Mouse (Mus musculus) heart, postnatal 14 days (tissue): ENCODE results near the gene Fnbp1. TPM values are rescaled to one million over a fixed set of nuclear protein-coding genes. Genes with fewer than 3 reads are reported as not detected.
"Not testable (repeated sequence)": the region's sequence is repeated elsewhere in the genome, so short reads cannot be mapped to it uniquely, and the experiment has no call there.

Source experiments
- DNase-seq, 2 experiments: peaks; one replicate each; pipeline ENCODE4 v3.0.0; 2021 to 2022
- intact Hi-C: fragments of 180-260 bp; cut with DNase I; formaldehyde crosslinking; loops from one replicate; pipeline ENCODE4 v1.15.1; 2025
- long read RNA-seq, 2 experiments: library from polyadenylated mRNA; stranded (forward); transcript quantifications; one replicate each; pipeline ENCODE4 v2.0.0; 2021
- total RNA-seq, 2 experiments: library from RNA; stranded (reverse); gene quantifications; 2 replicates each; pipeline ENCODE4 v1.2.3; 2021

Fnbp1 gene
- 10 to 100 TPM; 49.5 to 51.9 TPM for total RNA-seq
- long read RNA-seq, experiment 1, partial matches to known transcripts = 2 of 17 reads
- long read RNA-seq, experiment 1, other reads (novel, unspliced or antisense) = 14 of 17 reads
- long read RNA-seq, experiment 2, partial matches to known transcripts = 4 of 10 reads
- long read RNA-seq, experiment 2, other reads (novel, unspliced or antisense) = 5 of 10 reads

GRCm38 (mm10) chr2:31141867-31142454, at the start of gene Fnbp1:
Fnbp1 (minus strand) TSS chr2:31142008.
- intact Hi-C loops = loop anchor here (5.0 kb wide), 2 partner anchors 40 to 55 kb away; no protein-coding TSS in a partner anchor
- peak; percentile 91 for DNase-seq

DNA sequence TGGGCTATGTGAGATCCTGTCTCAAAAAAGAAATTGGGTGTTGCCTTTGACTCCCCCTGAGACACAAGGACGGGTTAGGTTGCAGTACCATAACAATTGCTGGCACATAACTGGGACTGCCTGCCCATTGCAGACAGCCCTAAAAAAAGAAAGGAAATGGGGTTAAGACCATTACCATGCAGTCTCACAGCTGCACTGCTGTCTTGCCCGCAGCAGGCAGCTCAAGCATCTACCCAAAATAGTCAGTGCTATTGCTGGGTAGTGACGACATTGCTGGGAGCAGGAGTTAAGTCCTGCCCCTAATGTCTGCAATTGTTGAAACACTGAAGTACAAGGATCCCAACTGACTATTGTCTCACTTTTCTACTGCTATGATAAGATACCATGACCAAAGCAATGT, 47.8 kb upstream of the Fnbp1 start:
- intact Hi-C loops = no loop called here
- no peak for DNase-seq

DNA sequence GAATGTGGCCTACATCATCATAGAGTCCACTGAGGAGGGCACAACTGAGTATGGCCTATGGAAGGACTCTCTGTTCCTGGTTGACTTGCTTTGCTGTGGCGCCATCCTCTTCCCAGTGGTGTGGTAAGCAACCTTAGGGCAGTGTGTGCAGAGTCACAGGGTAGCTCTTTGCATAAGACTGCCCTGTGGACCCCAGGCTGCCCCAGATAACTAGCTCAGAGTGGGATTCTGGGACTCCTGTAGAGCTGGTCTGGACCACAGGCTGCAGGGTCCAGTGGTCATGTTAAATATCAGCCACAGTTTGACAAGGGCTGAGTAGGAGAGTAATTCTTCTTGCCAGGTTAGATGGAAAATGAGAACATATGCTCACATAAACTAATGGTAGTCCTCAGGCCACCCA, 46.9 kb upstream of the Fnbp1 start:
- DNase-seq = no peak
- intact Hi-C loops = no loop called here

- DNase-seq = no peak
- intact Hi-C loops = loop anchor here (5.0 kb wide), 1 partner anchor 157 kb away; no protein-coding TSS in a partner anchor
These were observed 42.0 kb upstream of the Fnbp1 start for GRCm38 (mm10) chr2:31183830-31184229.

- intact Hi-C loops = loop anchor here (5.0 kb wide), 1 partner anchor 156 kb away; no protein-coding TSS in a partner anchor
- DNase-seq = no peak
These were observed 41.0 kb upstream of the Fnbp1 start for GRCm38 (mm10) chr2:31182786-31183330.

DNA sequence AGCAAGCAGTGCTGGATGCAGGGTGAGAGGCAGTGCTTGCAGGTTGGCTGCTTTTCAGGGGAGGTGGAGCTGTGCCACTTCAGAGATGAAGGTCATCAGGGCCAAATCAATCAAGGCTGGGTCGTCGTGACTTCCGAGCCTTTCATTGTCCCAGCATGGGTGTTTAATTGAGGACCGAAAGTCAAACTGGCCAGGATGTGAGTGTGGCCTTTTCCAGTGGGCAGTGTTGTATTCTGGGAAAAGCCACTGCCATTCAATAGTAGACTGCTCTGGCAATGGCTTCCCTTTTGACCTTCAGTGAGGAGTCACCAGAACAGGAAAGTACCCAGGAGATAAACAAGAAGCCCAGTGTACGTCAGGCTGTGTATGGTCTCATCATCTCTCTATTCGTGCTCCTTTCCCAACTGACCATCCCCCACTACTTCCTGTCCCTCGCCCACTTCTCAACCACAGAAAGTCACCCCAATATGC, 38.3 kb upstream of the Fnbp1 start:
- DNase-seq = no peak
- intact Hi-C loops = loop anchor here (5.0 kb wide), 1 partner anchor 153 kb away; no protein-coding TSS in a partner anchor

GRCm38 (mm10) chr2:31179471-31179870, 37.7 kb upstream of the Fnbp1 start:
- DNase-seq = no peak
- intact Hi-C loops = no loop called here

DNA sequence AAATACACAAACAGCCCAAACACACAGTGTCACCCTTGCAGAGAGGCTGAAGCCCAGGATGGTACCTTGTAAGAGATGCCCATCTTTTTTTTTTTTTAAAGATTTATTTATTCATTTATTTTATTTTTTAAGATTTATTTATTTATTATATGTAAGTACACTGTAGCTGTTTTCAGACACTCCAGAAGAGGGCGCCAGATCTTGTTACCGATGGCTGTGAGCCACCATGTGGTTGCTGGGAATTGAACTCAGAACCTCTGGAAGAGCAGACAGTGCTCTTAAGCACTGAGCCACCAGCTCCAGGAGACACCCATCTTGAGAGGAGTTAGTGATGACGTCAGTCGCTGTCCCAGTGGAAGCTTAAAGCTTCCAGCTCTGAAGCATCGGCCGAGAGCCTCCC, 36.8 kb upstream of the Fnbp1 start:
- intact Hi-C loops = not testable (repeated sequence)
- peak in 1 of 2 experiments; percentile 39 for DNase-seq

DNA sequence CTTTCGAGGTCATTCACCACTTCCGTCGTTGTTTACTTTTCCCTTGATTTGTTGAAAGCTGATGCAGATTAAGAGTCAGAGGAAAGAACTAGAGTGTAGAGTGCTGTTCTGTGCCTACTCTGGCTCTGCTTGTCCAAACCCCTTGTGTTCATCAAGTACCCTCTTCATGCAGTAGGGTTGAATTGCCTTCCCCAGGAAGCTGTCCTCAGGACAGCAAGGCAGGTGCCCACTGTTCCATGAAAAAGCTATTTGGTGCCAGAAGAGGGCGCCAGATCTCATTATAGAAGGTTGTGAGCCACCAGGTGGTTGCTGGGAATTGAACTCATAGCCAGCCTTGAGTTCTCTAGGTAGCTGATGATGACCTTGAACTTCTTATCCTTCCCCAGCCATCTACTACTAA, 31.5 kb upstream of the Fnbp1 start:
- no peak for DNase-seq
- intact Hi-C loops = no loop called here

GRCm38 (mm10) chr2:31172536-31172935, 30.7 kb upstream of the Fnbp1 start:
- intact Hi-C loops = no loop called here
- DNase-seq = no peak

GRCm38 (mm10) chr2:31172001-31172400, 30.2 kb upstream of the Fnbp1 start:
- DNase-seq = peak in 1 of 2 experiments; percentile 32
- intact Hi-C loops = no loop called here

- DNase-seq = no peak
- intact Hi-C loops = no loop called here
These were observed 28.4 kb upstream of the Fnbp1 start for GRCm38 (mm10) chr2:31170164-31170563.

GRCm38 (mm10) chr2:31169001-31169400, 27.2 kb upstream of the Fnbp1 start:
- intact Hi-C loops = no loop called here
- peak; percentile 28 to 40 for DNase-seq

DNA sequence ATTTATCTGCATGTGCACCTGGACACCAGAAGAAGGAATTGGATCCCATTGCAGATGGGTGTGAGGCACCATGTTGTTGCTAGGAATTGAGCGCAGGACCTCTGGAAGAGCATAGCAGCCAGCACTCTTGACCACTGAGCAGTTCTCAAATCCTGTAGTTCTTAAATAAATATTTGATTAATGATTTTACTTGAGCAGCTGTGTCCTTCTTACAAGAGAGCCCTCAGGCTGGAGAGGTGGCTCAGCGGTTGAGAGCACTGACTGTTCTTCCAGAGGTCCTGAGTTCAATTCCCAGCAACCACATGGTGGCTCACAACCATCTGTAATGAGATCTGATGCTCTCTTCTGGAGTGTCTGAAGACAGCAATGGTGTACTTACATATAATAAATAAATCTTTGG, 25.8 kb upstream of the Fnbp1 start:
- intact Hi-C loops, DNase-seq: not testable (repeated sequence)

- intact Hi-C loops = no loop called here
- no peak for DNase-seq
These were observed 23.7 kb upstream of the Fnbp1 start for GRCm38 (mm10) chr2:31165529-31165928.

DNA sequence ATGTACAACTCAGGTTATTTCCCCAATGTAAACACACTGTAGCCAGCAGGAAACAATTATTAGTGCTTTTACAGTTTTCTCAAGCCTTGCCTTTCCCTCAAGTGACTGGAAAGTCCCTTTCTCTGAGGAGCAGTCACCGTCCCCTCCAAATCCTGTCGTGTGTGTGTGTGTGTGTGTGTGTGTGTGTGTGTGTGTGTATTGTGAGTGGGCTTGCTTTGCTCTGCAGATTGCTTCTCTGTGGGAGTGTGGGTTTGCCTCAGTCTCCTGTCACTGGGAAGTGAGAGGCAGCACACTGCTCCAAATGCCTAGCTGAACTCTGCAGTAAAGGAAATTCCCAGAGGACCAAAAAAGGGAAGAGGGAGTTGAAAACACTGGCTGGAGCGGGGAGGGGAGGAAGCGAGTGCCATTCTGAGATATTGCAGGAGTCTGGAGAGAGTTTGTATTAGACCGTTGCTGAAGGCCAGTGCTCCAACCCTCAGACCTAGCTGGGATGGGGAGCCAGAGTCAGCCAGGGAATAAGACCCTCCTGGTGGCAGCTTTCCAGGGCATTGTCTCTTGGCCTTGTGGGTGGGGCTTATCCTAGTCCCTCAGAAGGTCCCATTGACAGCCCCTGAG, 23.1 kb upstream of the Fnbp1 start:
- peak; percentile 61 to 67 for DNase-seq
- intact Hi-C loops = no loop called here

DNA sequence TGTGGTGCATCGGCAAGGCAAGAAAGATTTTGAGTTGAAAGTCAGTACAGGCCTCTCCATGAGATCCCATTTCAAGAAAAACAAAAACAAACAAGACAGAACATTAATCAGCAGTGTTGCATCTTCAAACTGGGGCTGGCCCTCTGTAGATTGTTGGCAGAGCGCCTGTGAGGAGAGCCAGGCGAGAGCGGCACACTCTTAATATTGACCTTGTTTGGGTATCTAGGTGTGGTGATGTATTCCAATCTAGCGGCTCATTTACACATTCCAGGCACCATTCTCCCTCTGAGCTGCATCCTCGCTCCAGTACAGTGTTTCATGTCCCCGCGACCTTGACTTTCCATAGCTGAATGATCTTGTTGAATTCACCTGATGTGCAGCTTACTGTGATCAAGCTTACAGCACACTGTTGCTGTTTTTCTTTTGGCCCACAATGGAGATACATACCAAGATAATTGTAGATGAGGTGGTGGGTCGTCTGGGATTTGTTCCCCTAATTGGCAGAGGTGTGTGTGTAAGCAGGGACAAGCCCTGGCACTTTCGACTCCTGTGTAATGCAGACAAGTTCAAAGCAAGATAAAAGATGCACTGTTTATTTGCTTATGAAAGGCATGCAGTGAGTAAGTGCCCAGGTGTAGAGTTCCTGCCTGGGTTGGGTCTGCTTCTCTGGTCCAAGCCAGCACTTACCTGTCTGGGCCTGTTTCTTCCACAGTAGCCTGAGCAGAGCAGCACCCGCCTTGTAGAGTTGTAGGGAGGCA, 21.7 kb upstream of the Fnbp1 start:
- intact Hi-C loops = no loop called here
- DNase-seq = no peak

DNA sequence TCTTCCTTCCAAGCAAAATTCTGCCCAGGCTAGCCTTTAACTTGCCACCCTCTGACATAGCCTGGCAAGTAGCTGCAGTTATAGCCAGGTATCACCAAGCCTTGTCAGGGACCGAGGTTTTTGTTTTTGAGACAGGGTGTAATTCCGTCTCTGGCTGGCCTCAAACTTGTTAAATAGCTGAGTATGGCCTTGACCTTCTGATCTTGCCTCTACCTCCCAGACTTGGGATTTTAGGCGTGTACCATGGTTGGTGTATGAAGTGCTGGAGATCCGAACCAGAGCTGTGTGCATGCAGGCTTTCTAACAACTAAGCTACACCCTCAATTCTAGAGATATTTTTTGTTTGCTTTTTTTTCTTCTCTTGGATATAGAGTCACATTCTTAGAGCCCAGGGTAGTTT, 19.8 kb upstream of the Fnbp1 start:
- no peak for DNase-seq
- intact Hi-C loops = no loop called here

DNA sequence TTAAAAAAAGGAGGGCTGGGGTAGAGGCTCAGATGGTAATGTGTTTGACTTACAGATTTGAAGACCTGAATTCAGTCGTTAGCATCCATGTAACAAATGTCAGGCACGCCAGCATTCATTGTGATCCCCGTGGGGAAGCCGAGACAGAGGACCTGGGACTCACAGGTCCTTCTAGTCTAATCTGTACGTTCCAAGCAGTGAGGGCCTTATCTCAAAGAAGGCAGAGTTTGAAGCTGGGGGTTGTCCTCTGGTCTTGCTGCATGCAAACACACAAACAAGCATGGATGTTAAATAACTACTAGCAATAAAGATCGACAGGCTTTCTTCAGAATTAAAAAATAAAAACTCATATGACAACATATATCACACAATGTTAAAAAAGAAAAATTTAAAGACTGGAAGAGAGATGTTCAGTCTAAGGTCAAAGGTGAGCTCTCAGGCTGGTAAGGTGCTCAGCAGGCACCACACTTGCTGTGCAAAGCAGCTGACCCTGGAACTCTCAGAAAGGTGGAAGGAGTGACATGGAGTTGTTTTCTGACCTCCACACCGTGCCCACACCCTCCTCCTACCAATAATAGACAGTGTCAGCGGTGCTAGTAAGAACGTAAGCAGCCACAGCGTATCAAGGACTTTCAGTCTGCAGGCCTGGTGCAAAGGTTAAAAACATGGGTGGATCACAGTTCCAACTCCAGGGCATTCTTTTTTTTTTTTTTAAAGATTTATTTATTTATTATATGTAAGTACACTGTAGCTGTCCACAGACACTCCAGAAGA, 18.5 kb upstream of the Fnbp1 start:
- DNase-seq = no peak
- intact Hi-C loops = no loop called here

- no peak for DNase-seq
- intact Hi-C loops = no loop called here
These were observed 15.0 kb upstream of the Fnbp1 start for GRCm38 (mm10) chr2:31156846-31157245.
